Mouse (Mus musculus) gastrocnemius, postnatal 25 days (tissue): ENCODE results near the gene Ap4e1. TPM values are rescaled to one million over a fixed set of nuclear protein-coding genes. Genes with fewer than 3 reads are reported as not detected.

Source experiments
- DNase-seq: peaks from one replicate; pipeline ENCODE4 v3.0.0; 2022
- long read RNA-seq, 2 experiments: library from polyadenylated mRNA; stranded (forward); transcript quantifications; one replicate each; pipeline ENCODE4 v2.0.0; 2021
- total RNA-seq, 2 experiments: library from RNA; stranded (reverse); gene quantifications; 1 replicate in 1 of 2; 2 replicates in 1 of 2; pipeline ENCODE4 v1.2.3; 2021

Gene Ap4e1
- total RNA-seq: 1 to 10 TPM; 7.4 to 7.6 TPM
- long read RNA-seq, experiment 1, partial matches to known transcripts: 1 of 2 reads
- long read RNA-seq, experiment 1, other reads (novel, unspliced or antisense): 1 of 2 reads
- long read RNA-seq, experiment 2, full-length matches to known transcripts: 1 of 5 reads
- long read RNA-seq, experiment 2, partial matches to known transcripts: 4 of 5 reads
- long read RNA-seq, experiment 2, other reads (novel, unspliced or antisense): 0 of 5 reads

DNA sequence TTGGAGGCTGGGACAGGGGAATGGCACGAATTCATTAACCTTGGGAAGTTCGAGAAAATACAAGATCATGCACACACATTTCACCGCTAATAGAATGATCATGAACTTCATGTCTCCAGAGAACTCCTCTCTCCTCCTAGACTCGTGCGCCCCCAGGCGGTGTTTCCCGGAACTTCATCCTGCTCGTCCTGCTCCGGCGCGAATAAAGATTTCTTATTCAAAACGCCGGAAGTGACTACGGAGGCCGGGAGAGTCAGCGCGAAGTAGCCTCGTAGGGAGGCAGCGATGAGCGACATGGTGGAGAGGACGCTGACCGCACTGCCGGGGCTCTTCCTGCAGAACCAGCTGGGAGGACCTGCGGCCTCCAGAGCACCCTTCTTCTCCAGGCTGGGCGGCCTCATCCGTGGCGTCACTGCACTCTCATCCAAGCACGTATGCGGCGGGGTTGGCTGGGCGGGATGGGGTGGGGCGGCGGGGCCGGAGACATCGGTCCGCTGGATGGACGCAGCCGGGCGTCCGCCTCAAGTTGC, at the start of gene Ap4e1:
TSS of gene Ap4e1 (plus strand) at position 249 of the 530 bp plus-strand sequence.
- peak; percentile 90 for DNase-seq

DNA sequence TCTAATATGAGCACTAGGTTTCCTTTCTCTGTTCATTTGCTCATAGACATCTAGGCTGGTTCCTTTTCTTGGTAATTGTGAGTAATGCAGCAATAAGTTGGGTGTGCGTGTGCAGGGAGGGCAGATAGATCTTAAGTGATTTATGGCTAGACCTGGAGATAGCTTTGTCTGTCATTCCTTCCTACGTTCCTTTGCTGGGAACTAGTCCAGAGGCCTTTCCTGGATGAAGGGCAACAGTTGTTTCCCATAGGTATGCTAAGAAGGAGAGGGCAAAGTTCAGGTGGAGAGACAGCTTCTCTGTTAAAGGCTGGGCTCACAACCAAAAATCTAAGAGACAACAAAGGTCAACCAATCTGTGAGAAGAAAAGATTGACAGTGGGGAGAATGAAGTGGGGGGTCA, 46.8 kb upstream of the Ap4e1 start:
- DNase-seq: no peak

- no peak for DNase-seq
Observed at GRCm38 (mm10) chr2:126977428-126977827, 31.1 kb upstream of the Ap4e1 start.

DNA sequence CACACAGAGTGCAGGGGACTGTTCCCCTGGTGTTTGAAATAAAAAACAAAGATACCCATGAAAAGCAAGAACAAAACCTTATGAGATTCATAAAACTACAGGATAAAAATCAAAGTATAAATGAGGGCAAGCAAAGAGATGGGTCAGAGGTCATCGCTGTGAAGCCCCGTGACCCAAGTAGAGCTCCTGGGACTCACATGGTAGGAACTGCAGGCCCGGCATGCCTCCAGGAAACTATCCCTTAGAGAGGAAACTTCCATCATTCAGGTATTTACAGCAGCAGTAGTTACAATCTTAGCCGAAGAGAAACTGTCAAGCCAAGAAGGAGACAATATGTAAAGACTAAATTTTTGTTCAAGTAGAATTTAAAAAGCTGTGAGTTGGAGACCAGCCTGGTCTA, 25.3 kb upstream of the Ap4e1 start:
- DNase-seq: no peak

DNA sequence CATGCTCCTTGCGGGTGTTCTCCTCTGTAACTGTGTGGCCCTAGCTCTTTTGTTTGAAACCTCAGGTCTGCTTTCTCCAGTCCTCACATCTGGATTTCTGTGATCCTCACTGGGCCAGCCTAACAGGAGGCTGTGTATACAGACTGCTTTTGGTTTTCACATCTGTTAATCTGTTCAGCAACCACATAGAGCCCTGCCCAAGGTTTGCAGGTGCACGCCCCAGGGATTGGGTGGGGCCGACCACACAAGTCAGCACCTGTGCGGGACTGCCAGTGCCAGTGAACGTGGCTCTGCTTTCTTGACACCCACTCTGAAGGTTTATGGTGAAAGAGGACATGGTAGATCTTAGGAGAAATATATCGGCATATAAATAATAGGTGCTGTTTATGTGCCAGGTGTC, 18.6 kb upstream of the Ap4e1 start:
- DNase-seq: no peak

DNA sequence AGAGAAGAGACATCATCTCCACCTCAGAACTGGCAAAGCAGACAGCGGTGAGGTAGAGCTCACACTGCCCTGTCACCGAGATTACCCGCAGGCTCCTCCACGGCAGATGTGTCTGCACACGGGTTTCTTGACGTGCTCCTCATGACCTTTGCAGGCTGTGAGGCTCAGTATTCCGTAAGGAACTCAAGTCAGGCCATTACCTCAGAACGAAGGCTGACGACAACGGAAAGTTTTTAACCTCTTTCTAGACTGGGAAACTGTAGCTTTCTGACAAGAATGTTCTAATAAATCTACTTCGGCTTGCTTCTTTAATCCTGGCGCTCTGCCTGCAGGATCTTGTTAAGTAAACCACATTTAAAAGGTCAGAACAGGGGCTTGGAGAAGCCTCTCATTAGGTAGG, 15.8 kb upstream of the Ap4e1 start:
- no peak for DNase-seq

GRCm38 (mm10) chr2:126994384-126995166, 13.9 kb upstream of the Ap4e1 start:
- DNase-seq: peak; percentile 15

- DNase-seq: peak; percentile 33
Observed at GRCm38 (mm10) chr2:126996737-126997136, 11.8 kb upstream of the Ap4e1 start.

DNA sequence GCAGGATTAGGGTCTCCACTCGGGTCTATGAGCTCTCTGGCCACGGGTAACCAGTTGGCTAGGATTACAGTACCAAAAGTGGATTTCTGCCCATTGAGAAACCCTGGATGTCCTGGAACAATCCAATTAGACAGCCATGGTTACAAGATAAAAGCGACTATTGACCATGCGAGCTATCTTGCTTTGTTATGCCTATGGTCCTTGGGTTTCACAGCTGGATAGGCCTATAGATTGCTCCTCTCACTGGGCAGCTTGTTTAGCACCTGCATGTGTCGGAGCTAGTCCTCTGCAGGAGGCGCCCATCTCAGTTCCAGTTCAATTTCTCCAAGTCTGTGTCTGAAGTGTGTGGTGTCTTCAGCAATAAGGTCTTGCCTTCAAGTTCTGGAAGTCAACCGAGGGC, 10.3 kb upstream of the Ap4e1 start:
- no peak for DNase-seq

DNA sequence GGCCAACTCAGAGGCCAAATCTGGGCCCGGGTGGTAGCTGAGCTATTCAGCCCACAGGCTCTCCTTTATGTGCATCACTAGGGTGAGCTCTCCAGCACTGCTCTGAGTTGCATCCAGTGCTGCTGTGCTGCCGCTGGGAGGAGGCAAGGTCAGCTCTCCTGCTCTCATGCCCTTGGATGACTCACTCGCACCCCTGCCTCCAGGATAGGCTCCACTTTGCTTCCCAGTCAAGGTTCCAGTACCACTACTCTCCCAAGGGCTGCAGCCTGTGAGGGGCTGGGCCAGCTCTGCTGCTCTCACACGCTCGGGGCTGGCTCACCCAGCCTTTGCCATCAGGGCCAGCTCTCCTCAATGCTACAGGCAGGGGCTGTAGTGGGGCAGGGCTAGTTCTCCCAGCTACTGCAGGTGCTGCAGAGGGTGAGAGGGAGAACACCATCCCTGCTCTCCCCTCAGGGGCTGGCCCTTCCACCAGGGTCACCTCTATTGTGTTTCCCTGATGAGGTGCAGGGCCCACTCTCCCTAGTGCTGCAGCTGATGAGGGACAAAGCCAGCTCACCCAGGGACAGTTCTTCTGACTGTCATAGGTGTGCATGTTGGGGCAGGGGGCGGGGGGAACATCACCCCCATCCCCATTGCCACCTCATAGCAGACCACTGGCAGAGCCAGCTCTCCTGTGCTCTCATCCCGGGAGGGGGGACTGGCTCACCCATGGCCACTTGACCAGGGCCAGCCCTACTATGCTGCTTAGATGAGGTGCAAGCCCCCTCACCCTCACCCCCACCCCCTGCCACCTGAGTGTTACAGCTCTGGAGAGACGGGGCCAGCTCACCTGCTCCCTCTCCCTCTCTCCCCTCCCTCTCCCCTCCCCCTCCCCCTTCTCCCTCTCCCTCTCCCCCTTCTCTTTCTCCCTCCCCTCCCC, 7.9 kb upstream of the Ap4e1 start:
- DNase-seq: no peak

- DNase-seq: no peak
Observed at GRCm38 (mm10) chr2:127004046-127004445, 4.5 kb upstream of the Ap4e1 start.

DNA sequence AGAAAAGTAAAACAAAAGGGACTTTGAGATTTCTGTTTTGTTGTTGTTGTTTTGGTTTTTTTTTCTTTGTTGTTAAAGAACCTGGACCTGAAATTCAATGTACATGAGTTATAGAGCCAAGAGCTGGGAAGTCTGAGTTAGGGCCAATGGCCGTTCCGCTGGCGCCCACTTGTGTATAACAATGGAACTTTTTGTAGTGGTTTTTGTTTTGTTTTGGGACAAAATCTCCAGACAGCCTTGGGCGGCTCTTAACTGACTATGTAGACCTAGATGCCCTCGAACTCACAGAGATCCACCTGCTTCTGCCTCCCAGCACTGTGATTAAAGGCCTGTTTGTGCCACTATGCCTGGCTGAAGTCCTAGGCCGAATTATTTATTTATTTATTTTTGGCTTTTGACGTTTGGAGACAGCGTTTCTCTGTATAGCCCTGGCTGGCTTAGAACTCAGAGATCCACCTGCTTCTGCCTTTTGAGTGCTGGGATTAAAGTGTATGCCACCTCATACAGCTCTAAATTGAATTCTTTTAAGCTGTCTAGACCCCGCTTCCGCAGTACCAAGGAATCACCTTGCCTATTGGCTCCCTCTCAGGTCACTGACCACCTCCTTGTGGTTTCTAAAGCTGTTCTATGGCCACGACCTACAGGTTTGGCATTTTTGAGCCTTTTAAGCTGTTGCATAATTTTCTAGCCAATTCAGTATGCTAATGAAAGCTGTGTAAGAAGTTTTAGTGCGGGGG, 1.7 kb upstream of the Ap4e1 start:
- DNase-seq: peak; percentile 20

DNA sequence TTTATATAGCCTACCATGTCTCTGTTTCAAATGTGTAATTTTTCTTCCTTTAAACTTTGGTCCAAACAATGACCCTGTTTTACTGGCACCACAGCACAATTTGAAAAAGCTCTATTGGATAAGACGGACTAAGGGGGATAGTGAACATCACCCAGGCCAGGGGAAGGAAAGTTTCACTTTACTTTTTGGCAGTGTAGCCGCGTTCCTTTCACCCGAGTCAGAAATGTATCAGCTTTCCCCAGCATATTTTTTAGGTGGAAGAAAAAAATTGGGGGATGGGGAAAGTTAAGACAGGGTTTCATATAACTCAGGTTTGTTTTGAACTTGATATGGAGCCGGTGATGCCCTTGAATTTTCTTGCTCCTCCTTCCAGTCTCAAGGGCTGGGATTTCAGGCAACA, 1.0 kb upstream of the Ap4e1 start:
- DNase-seq: peak; percentile 57

- DNase-seq: no peak
Observed at GRCm38 (mm10) chr2:127035006-127035605, 26.6 kb downstream of the Ap4e1 start.

DNA sequence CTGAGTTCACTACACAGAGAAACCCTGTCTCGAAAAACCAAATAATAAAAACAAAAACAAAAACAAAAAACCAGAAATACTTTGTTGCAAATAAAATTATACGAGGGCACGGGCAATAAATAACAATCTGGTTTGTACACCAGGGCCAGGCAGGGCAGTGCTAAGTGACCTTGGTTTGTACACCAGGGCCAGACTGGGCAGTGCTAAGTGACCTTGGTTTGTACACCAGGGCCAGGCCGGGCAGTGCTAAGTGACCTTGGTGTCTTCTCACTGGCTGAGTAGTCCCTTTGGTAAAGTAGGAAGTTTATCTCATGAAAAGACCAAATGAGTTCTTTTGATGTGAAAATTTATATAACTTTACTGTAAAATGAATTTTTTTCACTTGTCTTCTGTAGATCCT, 28.8 kb downstream of the Ap4e1 start:
- DNase-seq: no peak

DNA sequence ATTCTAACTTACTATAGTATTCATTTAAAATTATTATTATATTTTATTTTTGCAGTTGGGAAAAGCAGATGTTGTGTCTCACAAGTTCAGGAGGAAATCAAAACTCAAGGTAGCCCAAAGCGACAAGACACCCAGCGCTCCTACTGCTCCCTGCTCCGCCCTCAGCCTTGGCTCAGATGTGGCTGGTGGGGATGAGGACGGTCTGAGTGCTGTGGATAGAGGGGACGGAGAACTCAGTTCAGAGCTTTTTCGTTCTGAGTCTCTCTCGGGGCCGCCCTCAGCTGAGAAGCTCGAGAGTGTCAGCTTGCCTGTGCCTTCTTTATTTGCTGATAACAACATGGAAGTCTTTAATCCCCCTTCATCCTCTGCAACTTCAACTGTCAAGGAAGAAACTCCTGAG, 53.0 kb downstream of the Ap4e1 start:
- no peak for DNase-seq

DNA sequence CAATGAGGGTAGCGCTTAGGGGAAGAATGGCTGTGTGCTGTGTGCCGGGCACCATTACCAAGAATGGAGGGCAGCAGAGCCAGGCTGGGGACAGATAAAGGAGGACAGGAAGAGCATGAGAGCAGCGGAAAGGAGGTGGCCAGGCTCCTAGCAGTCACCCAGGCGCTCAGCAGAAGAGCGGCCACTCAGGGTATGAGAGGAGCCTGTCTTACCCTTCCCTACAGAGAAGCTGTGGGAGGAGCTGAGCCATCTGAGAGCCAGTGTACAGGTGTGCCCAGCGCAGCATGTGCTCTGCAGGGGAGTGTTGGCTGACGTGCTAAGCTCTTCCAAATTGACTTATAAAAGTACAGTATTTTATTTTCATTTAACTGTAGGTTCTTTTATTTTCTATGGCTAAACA, 60.3 kb downstream of the Ap4e1 start:
- DNase-seq: no peak

- DNase-seq: no peak
Observed at GRCm38 (mm10) chr2:127069781-127070434, 61.4 kb downstream of the Ap4e1 start.

DNA sequence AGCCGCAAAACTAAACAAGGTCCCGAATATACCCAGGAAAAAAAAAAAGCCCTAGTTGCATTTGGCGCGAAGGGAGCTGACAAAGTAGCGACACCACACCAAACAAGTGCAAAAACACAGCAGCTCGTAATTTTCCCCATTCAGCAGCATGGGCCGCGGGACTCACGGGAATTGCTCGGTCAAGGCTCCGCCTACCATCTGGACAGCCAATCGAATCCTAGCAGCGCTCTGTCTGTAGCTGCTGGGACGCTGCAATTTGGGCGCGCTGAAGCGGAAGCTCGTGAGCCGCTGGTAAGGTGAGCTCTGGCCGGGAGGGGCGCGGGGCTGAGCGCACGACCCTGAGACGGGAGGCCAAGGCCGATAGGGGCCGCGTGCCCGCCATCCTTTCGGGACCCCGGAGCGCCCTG, 61.9 kb downstream of the Ap4e1 start, which contains the start of gene Blvra:
TSS of gene Blvra (plus strand) at position 231 of the 407 bp plus-strand sequence.
- peak; percentile 85 for DNase-seq

DNA sequence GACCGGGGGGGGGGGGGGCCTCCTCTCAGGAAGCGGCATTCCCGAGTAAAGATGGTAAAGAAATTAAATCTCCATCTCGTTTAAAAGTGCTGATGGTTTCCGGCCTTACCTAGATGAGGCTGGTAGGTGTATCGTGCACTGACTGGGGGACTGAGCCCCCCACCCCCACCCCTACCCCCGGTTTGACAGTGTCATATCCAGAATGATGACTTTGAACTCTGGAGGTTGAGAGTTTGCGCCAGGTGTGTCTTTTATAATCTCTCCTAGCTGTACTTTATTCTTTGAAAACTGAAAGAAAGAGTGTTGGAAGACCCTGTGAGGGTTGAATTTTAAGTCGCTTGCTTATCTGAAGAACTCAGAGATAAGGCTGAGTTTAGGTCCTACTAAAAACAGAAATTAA, 62.4 kb downstream of the Ap4e1 start:
- DNase-seq: no peak

- no peak for DNase-seq
Observed at GRCm38 (mm10) chr2:127074116-127074515, 65.6 kb downstream of the Ap4e1 start.
